Mouse (Mus musculus): Measurements from ENCODE around the gene Hoxc13. TPM values are rescaled to one million over a fixed set of nuclear protein-coding genes. Genes with fewer than 3 reads are reported as not detected.

Hoxc13 gene
- total and polyA plus RNA-seq, 3 experiments: not detected

GRCm38 (mm10) chr15:102953561-102953960, 32.7 kb downstream of the Hoxc13 start:
- no peaks in the 10 kb centered on the region for H3K36me3 ChIP-seq (replicated peaks)
- H3K4me1 ChIP-seq (ENCODE audit: insufficient read depth, low read depth, low read length): peaks cover 15% of the 10 kb centered on the region
- H3K4me3 ChIP-seq (ENCODE audit: low read depth, low read length): no peak overlapping the region
- H3K27me3 ChIP-seq (ENCODE audit: insufficient read depth, low read length): peaks cover 95% of the 10 kb centered on the region
- TF ChIP-seq POLR2AphosphoS5 (IDR thresholded peaks at IDR 0.05; ENCODE audit: insufficient replicate concordance, low read depth, low read length): no peak
- no peak for TF ChIP-seq TAL1 (conservative IDR thresholded peaks at IDR 0.05; ENCODE audit: low read depth, low read length)
- ATAC-seq (ENCODE audit: extremely low read depth, insufficient number of reproducible peaks, low FRiP score, poor library complexity, severe bottlenecking): no peak
- H3K9me3 ChIP-seq (replicated peaks): no peaks in the 10 kb centered on the region
- DNase-seq (ENCODE audit: low spot score): no peak

DNA sequence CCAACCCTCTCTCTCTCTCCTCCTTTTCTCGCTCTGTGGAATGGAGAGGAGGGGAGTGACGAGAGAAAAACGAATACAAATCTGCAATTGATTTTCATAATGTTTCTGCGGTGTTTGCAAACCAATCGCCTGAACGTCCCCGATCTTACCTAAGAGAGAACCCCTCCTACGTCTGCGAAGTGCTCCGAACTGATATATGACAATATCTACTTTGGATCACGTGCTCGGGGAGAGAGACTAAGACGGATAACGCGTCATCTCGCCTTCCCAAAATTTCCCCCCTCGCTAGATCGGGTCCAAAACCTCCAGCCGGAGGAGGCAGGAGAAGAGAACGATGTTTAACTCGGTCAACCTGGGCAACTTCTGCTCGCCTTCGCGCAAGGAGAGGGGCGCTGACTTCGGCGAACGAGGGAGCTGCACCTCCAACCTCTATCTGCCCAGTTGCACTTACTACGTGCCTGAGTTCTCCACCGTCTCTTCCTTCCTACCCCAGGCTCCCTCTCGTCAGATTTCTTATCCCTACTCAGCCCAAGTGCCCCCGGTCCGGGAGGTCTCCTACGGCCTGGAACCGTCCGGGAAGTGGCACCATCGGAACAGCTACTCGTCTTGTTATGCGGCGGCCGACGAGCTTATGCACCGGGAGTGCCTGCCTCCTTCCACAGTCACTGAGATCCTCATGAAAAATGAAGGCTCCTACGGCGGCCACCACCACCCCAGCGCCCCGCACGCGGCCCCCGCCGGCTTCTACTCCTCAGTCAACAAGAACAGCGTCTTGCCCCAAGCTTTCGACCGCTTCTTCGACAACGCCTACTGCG, 33.5 kb downstream of the Hoxc13 start, which contains the start of gene Hoxc11:
Hoxc11 (plus strand) TSS at position 236 of the 815 bp plus-strand sequence.
- Histone ChIP-seq H3K9me3 (replicated peaks) (no peaks in the 10 kb centered on the region), H3K36me3 (replicated peaks) (no peaks in the 10 kb centered on the region), H3K27me3 (ENCODE audit: insufficient read depth, low read length) (peaks cover 92% of the 10 kb centered on the region), H3K4me1 (ENCODE audit: insufficient read depth, low read depth, low read length) (peaks cover 16% of the 10 kb centered on the region), H3K4me3 (ENCODE audit: low read depth, low read length) (no peak within 1 kb of the TSS)
- DNase-seq (ENCODE audit: low spot score) (no peak), ATAC-seq (ENCODE audit: extremely low read depth, insufficient number of reproducible peaks, low FRiP score, poor library complexity, severe bottlenecking) (no peak)
- TF ChIP-seq POLR2AphosphoS5 (IDR thresholded peaks at IDR 0.05; ENCODE audit: insufficient replicate concordance, low read depth, low read length) (no peak), GATA2 (IDR thresholded peaks at IDR 0.05; ENCODE audit: borderline replicate concordance, low read depth, low read length) (no peak), TAL1 (conservative IDR thresholded peaks at IDR 0.05; ENCODE audit: low read depth, low read length) (no peak), GATA1 (IDR thresholded peaks at IDR 0.05; ENCODE audit: borderline replicate concordance, low read length) (no peak), CTCF (IDR thresholded peaks at IDR 0.05; ENCODE audit: low read depth, low read length) (no peak)

DNA sequence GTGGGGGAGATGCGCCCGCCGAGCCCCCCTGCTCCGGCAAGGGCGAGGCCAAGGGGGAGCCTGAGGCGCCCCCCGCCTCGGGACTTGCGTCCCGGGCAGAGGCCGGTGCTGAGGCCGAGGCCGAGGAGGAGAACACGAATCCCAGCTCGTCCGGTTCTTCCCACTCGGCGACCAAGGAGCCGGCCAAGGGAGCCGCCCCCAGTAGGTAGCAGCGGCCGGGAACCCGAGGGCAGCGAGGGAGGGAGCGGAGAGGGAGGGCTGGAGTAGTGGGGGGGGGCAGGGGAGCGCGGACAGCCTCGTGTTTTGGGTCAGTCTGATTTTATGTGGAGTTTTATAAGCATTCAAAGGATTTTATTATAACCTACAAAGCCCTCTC, 34.1 kb downstream of the Hoxc13 start:
- peaks cover 20% of the 10 kb centered on the region for H3K4me1 ChIP-seq (ENCODE audit: insufficient read depth, low read depth, low read length)
- peaks cover 92% of the 10 kb centered on the region for H3K27me3 ChIP-seq (ENCODE audit: insufficient read depth, low read length)
- no peaks in the 10 kb centered on the region for H3K9me3 ChIP-seq (replicated peaks)
- TF ChIP-seq TAL1 (conservative IDR thresholded peaks at IDR 0.05; ENCODE audit: low read depth, low read length) (no peak), GATA1 (IDR thresholded peaks at IDR 0.05; ENCODE audit: borderline replicate concordance, low read length) (no peak), CTCF (IDR thresholded peaks at IDR 0.05; ENCODE audit: low read depth, low read length) (no peak), GATA2 (IDR thresholded peaks at IDR 0.05; ENCODE audit: borderline replicate concordance, low read depth, low read length) (no peak), POLR2AphosphoS5 (IDR thresholded peaks at IDR 0.05; ENCODE audit: insufficient replicate concordance, low read depth, low read length) (no peak)
- ATAC-seq (ENCODE audit: extremely low read depth, insufficient number of reproducible peaks, low FRiP score, poor library complexity, severe bottlenecking): no peak
- H3K36me3 ChIP-seq (replicated peaks): no peaks in the 10 kb centered on the region
- DNase-seq (ENCODE audit: low spot score): no peak
- no peak overlapping the region for H3K4me3 ChIP-seq (ENCODE audit: low read depth, low read length)

DNA sequence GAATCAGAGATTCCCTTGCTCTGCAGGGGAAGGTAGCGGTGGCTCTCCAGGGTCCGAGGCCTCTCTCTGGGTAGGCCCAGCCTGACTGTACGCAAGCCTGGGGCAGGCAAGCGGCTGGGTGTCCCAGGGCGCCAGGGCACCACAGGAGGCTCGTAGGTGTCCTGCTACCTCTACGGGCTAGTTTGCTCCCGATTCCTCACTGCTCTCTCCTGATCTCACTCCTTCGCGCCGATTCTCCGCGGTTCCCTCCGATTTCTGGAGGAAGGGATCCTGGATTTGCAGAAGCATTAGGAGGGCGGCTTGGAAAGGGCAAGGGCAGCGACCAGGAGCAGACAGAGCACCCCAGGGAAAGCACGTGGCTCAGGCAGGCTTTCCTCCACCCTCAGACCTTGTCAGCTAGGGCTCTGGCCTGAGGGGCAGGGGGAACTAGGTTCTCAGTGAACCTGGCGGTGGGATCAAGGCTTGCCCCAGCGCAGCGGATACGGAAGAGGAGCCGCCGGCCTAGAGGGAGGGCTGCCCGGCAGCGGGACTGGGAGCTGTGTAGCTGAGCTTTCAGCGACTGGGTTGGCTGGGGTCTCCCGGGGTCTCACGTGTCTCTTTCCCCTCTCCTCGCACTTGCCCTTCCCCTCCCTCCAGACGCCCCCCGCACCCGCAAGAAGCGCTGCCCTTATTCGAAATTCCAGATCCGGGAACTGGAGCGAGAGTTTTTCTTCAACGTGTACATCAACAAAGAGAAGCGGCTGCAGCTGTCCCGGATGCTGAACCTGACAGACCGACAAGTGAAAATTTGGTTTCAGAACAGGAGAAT, 35.1 kb downstream of the Hoxc13 start:
- H3K4me3 ChIP-seq (ENCODE audit: low read depth, low read length): peak overlapping the region; percentile 38; the same call in 1 of the 2 replicates
- peaks cover 93% of the 10 kb centered on the region for H3K27me3 ChIP-seq (ENCODE audit: insufficient read depth, low read length)
- no peaks in the 10 kb centered on the region for H3K9me3 ChIP-seq (replicated peaks)
- no peak for DNase-seq (ENCODE audit: low spot score)
- H3K4me1 ChIP-seq (ENCODE audit: insufficient read depth, low read depth, low read length): peaks cover 20% of the 10 kb centered on the region
- H3K36me3 ChIP-seq (replicated peaks): no peaks in the 10 kb centered on the region
- no peak for TF ChIP-seq GATA2 (IDR thresholded peaks at IDR 0.05; ENCODE audit: borderline replicate concordance, low read depth, low read length)
- TF ChIP-seq POLR2AphosphoS5 (IDR thresholded peaks at IDR 0.05; ENCODE audit: insufficient replicate concordance, low read depth, low read length): no peak
- TF ChIP-seq TAL1 (conservative IDR thresholded peaks at IDR 0.05; ENCODE audit: low read depth, low read length): no peak
- no peak for TF ChIP-seq GATA1 (IDR thresholded peaks at IDR 0.05; ENCODE audit: borderline replicate concordance, low read length)
- no peak for TF ChIP-seq CTCF (IDR thresholded peaks at IDR 0.05; ENCODE audit: low read depth, low read length)
- no peak for ATAC-seq (ENCODE audit: extremely low read depth, insufficient number of reproducible peaks, low FRiP score, poor library complexity, severe bottlenecking)

DNA sequence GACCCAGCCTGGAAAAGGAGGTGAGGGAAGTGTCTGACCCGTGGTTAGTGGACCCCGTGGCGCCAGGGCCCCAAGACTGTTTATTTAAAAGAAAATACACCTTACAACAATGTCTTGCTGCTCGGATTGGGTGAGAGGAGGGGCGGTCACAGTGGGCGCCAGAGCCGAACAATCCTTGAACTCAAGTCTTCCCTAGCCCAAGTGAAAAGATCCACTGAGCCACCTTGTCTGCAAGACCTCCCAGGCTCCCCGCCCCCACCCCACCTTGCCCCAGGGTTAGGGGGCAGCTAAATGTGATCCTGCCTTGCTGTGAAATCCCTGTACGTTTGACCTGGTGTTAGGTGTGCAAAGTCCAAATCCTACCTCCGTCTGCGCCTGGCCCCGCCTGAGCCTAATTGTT, 36.0 kb downstream of the Hoxc13 start:
- TF ChIP-seq GATA1 (IDR thresholded peaks at IDR 0.05; ENCODE audit: borderline replicate concordance, low read length) (no peak), TAL1 (conservative IDR thresholded peaks at IDR 0.05; ENCODE audit: low read depth, low read length) (no peak), POLR2AphosphoS5 (IDR thresholded peaks at IDR 0.05; ENCODE audit: insufficient replicate concordance, low read depth, low read length) (no peak), CTCF (IDR thresholded peaks at IDR 0.05; ENCODE audit: low read depth, low read length) (no peak), GATA2 (IDR thresholded peaks at IDR 0.05; ENCODE audit: borderline replicate concordance, low read depth, low read length) (no peak)
- H3K9me3 ChIP-seq (replicated peaks): no peaks in the 10 kb centered on the region
- H3K27me3 ChIP-seq (ENCODE audit: insufficient read depth, low read length): peaks cover 93% of the 10 kb centered on the region
- no peak for DNase-seq (ENCODE audit: low spot score)
- no peak overlapping the region for H3K4me3 ChIP-seq (ENCODE audit: low read depth, low read length)
- peaks cover 22% of the 10 kb centered on the region for H3K4me1 ChIP-seq (ENCODE audit: insufficient read depth, low read depth, low read length)
- no peak for ATAC-seq (ENCODE audit: extremely low read depth, insufficient number of reproducible peaks, low FRiP score, poor library complexity, severe bottlenecking)
- no peaks in the 10 kb centered on the region for H3K36me3 ChIP-seq (replicated peaks)

DNA sequence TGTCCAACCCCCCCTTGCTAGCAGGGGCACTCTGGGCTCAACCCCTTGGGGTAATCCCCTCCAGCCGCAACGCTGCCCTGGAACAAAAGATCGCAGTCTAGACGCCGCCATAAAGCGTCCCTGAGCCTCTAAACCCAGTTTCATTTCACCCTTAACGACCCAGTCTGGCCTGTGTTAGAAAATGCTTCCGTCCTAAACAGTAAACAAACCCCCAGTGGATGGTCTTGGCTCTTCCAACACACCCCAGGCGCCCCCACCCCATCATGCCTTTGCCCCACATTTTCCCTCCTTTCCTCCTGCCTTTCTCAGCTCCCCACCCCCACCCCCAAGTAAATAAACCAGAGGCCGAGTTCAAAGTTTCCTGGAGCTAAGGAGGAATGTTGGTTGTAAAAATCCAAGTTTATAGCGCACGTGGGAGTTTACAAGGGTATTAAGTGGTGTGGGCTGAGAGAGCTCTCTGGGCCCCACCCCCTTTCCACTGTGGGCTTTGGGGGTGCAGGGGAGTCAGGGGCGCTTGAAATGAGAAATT, 38.8 kb downstream of the Hoxc13 start:
- Histone ChIP-seq H3K36me3 (replicated peaks) (no peaks in the 10 kb centered on the region), H3K4me1 (ENCODE audit: insufficient read depth, low read depth, low read length) (peaks cover 38% of the 10 kb centered on the region), H3K4me3 (ENCODE audit: low read depth, low read length) (no peak overlapping the region), H3K9me3 (replicated peaks) (no peaks in the 10 kb centered on the region), H3K27me3 (ENCODE audit: insufficient read depth, low read length) (peaks cover 92% of the 10 kb centered on the region)
- DNase-seq (ENCODE audit: low spot score) (no peak), ATAC-seq (ENCODE audit: extremely low read depth, insufficient number of reproducible peaks, low FRiP score, poor library complexity, severe bottlenecking) (no peak)
- TF ChIP-seq GATA1 (IDR thresholded peaks at IDR 0.05; ENCODE audit: borderline replicate concordance, low read length) (no peak), GATA2 (IDR thresholded peaks at IDR 0.05; ENCODE audit: borderline replicate concordance, low read depth, low read length) (no peak), CTCF (IDR thresholded peaks at IDR 0.05; ENCODE audit: low read depth, low read length) (no peak), POLR2AphosphoS5 (IDR thresholded peaks at IDR 0.05; ENCODE audit: insufficient replicate concordance, low read depth, low read length) (no peak), TAL1 (conservative IDR thresholded peaks at IDR 0.05; ENCODE audit: low read depth, low read length) (no peak)
